Mouse (Mus musculus) heart, postnatal 10 days (tissue): ENCODE data around the gene Snx27. TPM values are rescaled to one million over a fixed set of nuclear protein-coding genes. Genes with fewer than 3 reads are reported as not detected.

Source experiments
- total RNA-seq, 2 experiments: library from RNA; stranded (reverse); gene quantifications; 2 replicates each; pipeline ENCODE4 v1.2.3; 2021

The Snx27 gene
- total RNA-seq, 2 experiments from 2014 or later: 26.8 to 32.7 TPM

Other genes starting within 250 kb of the Snx27 start
- not detected for gene Them5, start 240.6 kb downstream of the Snx27 start, total RNA-seq
- under 1 TPM in 1 of 2 experiments, not detected in 1; 0.20 TPM for gene C2cd4d, start 220.3 kb downstream of the Snx27 start, total RNA-seq
- 10 to 100 TPM; 27.2 to 29.9 TPM for gene Rorc, start 209.9 kb downstream of the Snx27 start, total RNA-seq
- under 1 TPM; 0.07 to 0.10 TPM for gene Lingo4, start 184.2 kb downstream of the Snx27 start, total RNA-seq
- gene Tdrkh, start 169.4 kb downstream of the Snx27 start, total RNA-seq: 1 to 10 TPM; 6.2 to 6.3 TPM
- 10 to 100 TPM; 66.1 to 66.4 TPM for gene Mrpl9, start 139.4 kb downstream of the Snx27 start, total RNA-seq
- not detected for gene Oaz3, start 138.8 kb downstream of the Snx27 start, total RNA-seq
- gene Celf3, start 104.4 kb downstream of the Snx27 start, total RNA-seq: not detected
- gene Riiad1, start 102.4 kb downstream of the Snx27 start, total RNA-seq: under 1 TPM; 0.89 to 0.99 TPM
- gene Gm10972, start 60.4 kb upstream of the Snx27 start, total RNA-seq: not detected
- 1 to 10 TPM; 3.2 to 3.3 TPM for gene Tuft1, start 76.2 kb upstream of the Snx27 start, total RNA-seq
- gene Selenbp2, start 110.8 kb upstream of the Snx27 start, total RNA-seq: 1 to 10 TPM; 4.7 to 6.5 TPM
- under 1 TPM; 0.52 to 0.69 TPM for gene Cgn, start 203.8 kb upstream of the Snx27 start, total RNA-seq